In genomic region chr16:10642857-10643633, GRCm38 (mm10) we compare ENCODE assay signal across 18 mouse cellular contexts.
DNase-seq lines count a peak whose midpoint lies in the region; ATAC-seq and TF ChIP-seq lines count a peak whose summit lies in the region.
"Had no signal": no experiment of that assay in that cellular context is flagged by ENCODE, and none has a peak within 500 bp of the region (broad histone marks: within the 10 kb centered on the region; RNA-seq: fewer than 3 reads in every experiment).

No protein-coding gene starts in this region.

- no peaks in the 10 kb centered on the region for H3K27me3 ChIP-seq in heart, embryonic 15.5 days
- H3K27me3 ChIP-seq in CH12.LX (replicated peaks) = no peaks in the 10 kb centered on the region
- no peaks in the 10 kb centered on the region for H3K27me3 ChIP-seq in embryonic facial prominence, embryonic 14.5 days (replicated peaks; ENCODE audit: control insufficient read depth, insufficient read depth, low read length)
- no peaks in the 10 kb centered on the region for H3K27me3 ChIP-seq in limb, embryonic 14.5 days (ENCODE audit: control insufficient read depth, insufficient read depth, low read length)
- H3K27me3 ChIP-seq in forebrain, embryonic 10.5 days (ENCODE audit: poor library complexity, severe bottlenecking) = no peaks in the 10 kb centered on the region
- H3K27me3 ChIP-seq: megakaryocyte, embryonic 14.5 days; neural tube, embryonic 12.5 days had no signal

- no peaks in the 10 kb centered on the region for H3K79me2 ChIP-seq in CH12.LX (replicated peaks; ENCODE audit: control insufficient read depth, extremely low read depth, insufficient read depth, poor library complexity, severe bottlenecking)

- TF ChIP-seq EP300 in CH12.LX (IDR thresholded peaks at IDR 0.05; ENCODE audit: low read length) = no peak

- TF ChIP-seq RAD21 in CH12.LX (IDR thresholded peaks at IDR 0.05; ENCODE audit: low read depth, low read length) = no peak

- ATAC-seq in heart, embryonic 15.5 days (replicated peaks; ENCODE audit: insufficient number of reproducible peaks, insufficient read depth, low FRiP score, low read depth) = peak; percentile 40; the same call in 1 of the 2 replicates
- peak; percentile 53; the same call in 1 of the 2 replicates for ATAC-seq in embryonic facial prominence, embryonic 14.5 days (ENCODE audit: low read depth)
- ATAC-seq in limb, embryonic 14.5 days (ENCODE audit: low FRiP score, low read depth) = no peak
- ATAC-seq: hindbrain, postnatal 0 days; lung, postnatal 0 days had no signal

- H3K4me2 ChIP-seq in heart, embryonic 15.5 days = no peak overlapping the region
- H3K4me2 ChIP-seq in CH12.LX (ENCODE audit: insufficient read depth, low read depth, poor library complexity, severe bottlenecking) = no peak overlapping the region
- H3K4me2 ChIP-seq in embryonic facial prominence, embryonic 14.5 days (ENCODE audit: low read depth, low read length) = no peak overlapping the region
- H3K4me2 ChIP-seq in limb, embryonic 14.5 days (replicated peaks; ENCODE audit: low read depth, low read length, severe bottlenecking) = no peak overlapping the region
- H3K4me2 ChIP-seq: liver, embryonic 11.5 days; neural tube, embryonic 12.5 days had no signal

- in situ Hi-C loops in CH12.LX (cut with MboI; ENCODE audit: low pct_ligation_motif_present, low pct_unique_long_range_greater_than_20kb, low sequenced_read_pairs) = no loop called here

- dilution Hi-C loops in CH12.LX (cut with MboI; ENCODE audit: extremely low pct_ligation_motif_present, extremely low pct_unique_long_range_greater_than_20kb, low sequenced_read_pairs) = no loop called here

- no peak overlapping the region for H3K9ac ChIP-seq in heart, embryonic 15.5 days
- no peak overlapping the region for H3K9ac ChIP-seq in CH12.LX (ENCODE audit: insufficient read depth, low read depth)
- no peak overlapping the region for H3K9ac ChIP-seq in embryonic facial prominence, embryonic 14.5 days (ENCODE audit: low read depth, low read length)
- no peak overlapping the region for H3K9ac ChIP-seq in limb, embryonic 14.5 days (ENCODE audit: low read depth, low read length, severe bottlenecking)
- H3K9ac ChIP-seq: neural tube, embryonic 12.5 days had no signal

- no peak for TF ChIP-seq CTCF in CH12.LX (conservative IDR thresholded peaks at IDR 0.05 in 1 of 2, IDR thresholded peaks at IDR 0.05 in 1 of 2; ENCODE audit: low read depth in 2 of 2, low read length in 2 of 2)

- no peak overlapping the region for H3K4me3 ChIP-seq in heart, embryonic 15.5 days
- H3K4me3 ChIP-seq in CH12.LX (replicated peaks in 1 of 3; ENCODE audit: low read depth in 2 of 3, low read length in 2 of 3, poor library complexity in 1 of 3) = no peak overlapping the region
- no peak overlapping the region for H3K4me3 ChIP-seq in embryonic facial prominence, embryonic 14.5 days (ENCODE audit: low read depth, low read length)
- no peak overlapping the region for H3K4me3 ChIP-seq in limb, embryonic 14.5 days (replicated peaks; ENCODE audit: low read length)
- H3K4me3 ChIP-seq in forebrain, embryonic 10.5 days = no peak overlapping the region
- H3K4me3 ChIP-seq: megakaryocyte, embryonic 14.5 days; neural tube, embryonic 12.5 days had no signal

- peaks cover 34% of the 10 kb centered on the region for H3K4me1 ChIP-seq in heart, embryonic 15.5 days (replicated peaks)
- peaks cover 2 to 29% of the 10 kb centered on the region in 2 experiments for H3K4me1 ChIP-seq in CH12.LX (ENCODE audit: control insufficient read depth in 1 of 2, insufficient read depth in 2 of 2)
- H3K4me1 ChIP-seq in embryonic facial prominence, embryonic 14.5 days (ENCODE audit: control insufficient read depth, insufficient read depth, low read length) = peaks cover 11% of the 10 kb centered on the region; the same call in 1 of the 2 replicates
- H3K4me1 ChIP-seq in limb, embryonic 14.5 days (ENCODE audit: control insufficient read depth, insufficient read depth, low read length) = peaks cover 22% of the 10 kb centered on the region
- H3K4me1 ChIP-seq in forebrain, embryonic 10.5 days = peaks cover 2% of the 10 kb centered on the region; the same call in 1 of the 2 replicates
- H3K4me1 ChIP-seq: neural tube, embryonic 12.5 days had no signal

- 26% methylated on average over 4 of the region's 4 CpGs for WGBS in heart, embryonic 15.5 days
- 35% methylated on average over 4 of the region's 4 CpGs for WGBS in embryonic facial prominence, embryonic 14.5 days
- WGBS in limb, embryonic 14.5 days = 36% methylated on average over 4 of the region's 4 CpGs
- 64% methylated on average over 4 of the region's 4 CpGs for WGBS in forebrain, embryonic 10.5 days

- no peak for TF ChIP-seq POLR2A in CH12.LX (IDR thresholded peaks at IDR 0.05; ENCODE audit: low read depth, low read length)
- TF ChIP-seq POLR2A in limb, embryonic 14.5 days (IDR thresholded peaks at IDR 0.05; ENCODE audit: borderline replicate concordance, extremely low read depth, insufficient read depth, insufficient read length) = no peak

- H3K36me3 ChIP-seq in heart, embryonic 15.5 days = no peaks in the 10 kb centered on the region; the same call in 1 of the 2 replicates
- peaks cover 0 to 7% of the 10 kb centered on the region in 2 experiments for H3K36me3 ChIP-seq in CH12.LX (replicated peaks in 1 of 2; ENCODE audit: control insufficient read depth in 1 of 2, insufficient read depth in 1 of 2, low read length in 1 of 2)
- H3K36me3 ChIP-seq in embryonic facial prominence, embryonic 14.5 days (ENCODE audit: control insufficient read depth, insufficient read depth, low read length) = no peaks in the 10 kb centered on the region
- no peaks in the 10 kb centered on the region for H3K36me3 ChIP-seq in limb, embryonic 14.5 days (ENCODE audit: control insufficient read depth, insufficient read depth, low read length)
- no peaks in the 10 kb centered on the region for H3K36me3 ChIP-seq in forebrain, embryonic 10.5 days (replicated peaks)
- H3K36me3 ChIP-seq: neural tube, embryonic 12.5 days had no signal

- no peak overlapping the region for H3K27ac ChIP-seq in heart, embryonic 15.5 days
- no peak overlapping the region for H3K27ac ChIP-seq in CH12.LX (ENCODE audit: insufficient read depth, low read depth)
- H3K27ac ChIP-seq in embryonic facial prominence, embryonic 14.5 days (replicated peaks; ENCODE audit: low read depth, low read length) = no peak overlapping the region
- H3K27ac ChIP-seq in limb, embryonic 14.5 days (replicated peaks; ENCODE audit: low read depth, low read length) = no peak overlapping the region
- no peak overlapping the region for H3K27ac ChIP-seq in forebrain, embryonic 10.5 days
- H3K27ac ChIP-seq: hindbrain, postnatal 0 days; neural tube, embryonic 12.5 days had no signal

- DNase-seq in heart, adult 8-10 months (ENCODE audit: low spot score) = no peak
- no peak for DNase-seq in CH12.LX (ENCODE audit: extremely low read depth)
- DNase-seq in embryonic facial prominence, embryonic 14.5 days (ENCODE audit: low spot score) = no peak
- peak; percentile 21 for DNase-seq in limb, embryonic 14.5 days (ENCODE audit: low spot score)
- DNase-seq in cerebellum, postnatal 4 days (ENCODE audit: low spot score in 2 of 2) = no peak
- DNase-seq in forebrain, embryonic 10.5 days (ENCODE audit: extremely low spot score, low spot score) = no peak
- no peak for DNase-seq in cerebellum, adult 9-10 months
- DNase-seq: adrenal gland, adult 8-10 months; cerebellum, adult 9-11 months; heart, adult 11 months; layer of hippocampus, adult 9-11 months; thymus, postnatal 36 days had no signal

- no peaks in the 10 kb centered on the region for H3K9me3 ChIP-seq in heart, embryonic 15.5 days (replicated peaks)
- H3K9me3 ChIP-seq in CH12.LX (replicated peaks; ENCODE audit: low read length) = no peaks in the 10 kb centered on the region
- no peaks in the 10 kb centered on the region for H3K9me3 ChIP-seq in embryonic facial prominence, embryonic 14.5 days (ENCODE audit: control insufficient read depth, low read length)
- no peaks in the 10 kb centered on the region for H3K9me3 ChIP-seq in limb, embryonic 14.5 days (ENCODE audit: control insufficient read depth, low read length)
- no peaks in the 10 kb centered on the region for H3K9me3 ChIP-seq in forebrain, embryonic 10.5 days
- H3K9me3 ChIP-seq: megakaryocyte, embryonic 14.5 days; neural tube, embryonic 12.5 days had no signal

TF ChIP-seq in CH12.LX, 34 proteins besides CTCF, POLR2A, EP300 and RAD21:
- TF ChIP-seq NELFE (IDR thresholded peaks at IDR 0.05; ENCODE audit: low read depth, low read length) = no peak
- no peak for TF ChIP-seq TCF12 (IDR thresholded peaks at IDR 0.05; ENCODE audit: low read depth, low read length)
- TF ChIP-seq MYC (IDR thresholded peaks at IDR 0.05; ENCODE audit: low read depth, low read length) = no peak
- no peak for TF ChIP-seq ZC3H11A (IDR thresholded peaks at IDR 0.05; ENCODE audit: low read depth, low read length)
- peak; percentile 9; the same call in 1 of the 2 replicates for TF ChIP-seq ZKSCAN1 (IDR thresholded peaks at IDR 0.05; ENCODE audit: borderline replicate concordance, low read depth, low read length)
- no peak for TF ChIP-seq MAFK (IDR thresholded peaks at IDR 0.05; ENCODE audit: insufficient replicate concordance, low read length)
TF ChIP-seq in CH12.LX: peak in this region for 1.
